Mouse (Mus musculus): ENCODE results near the gene Il2rb. TPM values are rescaled to one million over a fixed set of nuclear protein-coding genes. Genes with fewer than 3 reads are reported as not detected.
A peak's percentile ranks its signal among the peaks of the same experiment; 100 is the strongest.

Gene Il2rb
- polyA plus RNA-seq, 1 experiment: 63.5 TPM

- TF ChIP-seq CTCF (IDR thresholded peaks at IDR 0.05; ENCODE audit: extremely low read depth, insufficient read depth, insufficient read length, insufficient replicate concordance) (no peak), POLR2A (IDR thresholded peaks at IDR 0.05; ENCODE audit: low read depth, low read length) (no peak)
- no peak overlapping the region for H3K4me3 ChIP-seq (ENCODE audit: extremely low read depth, insufficient read depth, insufficient read length)
- H3K4me1 ChIP-seq (ENCODE audit: control insufficient read depth, insufficient read depth, insufficient read length): no peaks in the 10 kb centered on the region; the same call in 1 of the 2 replicates
- H3K27me3 ChIP-seq (ENCODE audit: control insufficient read depth, insufficient read depth, low read length): no peaks in the 10 kb centered on the region
- 87% methylated on average over 11 of the region's 11 CpGs for WGBS
- DNase-seq (ENCODE audit: low read depth in 1 of 2, low spot score in 2 of 2): no peak
- no peak overlapping the region for H3K27ac ChIP-seq (ENCODE audit: insufficient read depth, low read length)
- no peaks in the 10 kb centered on the region for H3K36me3 ChIP-seq (ENCODE audit: control insufficient read depth, insufficient read depth, low read length)
These were observed 59.4 kb downstream of the Il2rb start for GRCm38 (mm10) chr15:78435681-78436080.

GRCm38 (mm10) chr15:78434896-78435520, 60.1 kb downstream of the Il2rb start:
- no peaks in the 10 kb centered on the region; the same call in 1 of the 2 replicates for H3K4me1 ChIP-seq (ENCODE audit: control insufficient read depth, insufficient read depth, insufficient read length)
- no peaks in the 10 kb centered on the region for H3K36me3 ChIP-seq (ENCODE audit: control insufficient read depth, insufficient read depth, low read length)
- DNase-seq (ENCODE audit: low read depth in 1 of 2, low spot score in 2 of 2): no peak
- no peaks in the 10 kb centered on the region for H3K27me3 ChIP-seq (ENCODE audit: control insufficient read depth, insufficient read depth, low read length)
- H3K27ac ChIP-seq (ENCODE audit: insufficient read depth, low read length): no peak overlapping the region
- WGBS: 29% methylated on average over 6 of the region's 6 CpGs
- TF ChIP-seq CTCF (IDR thresholded peaks at IDR 0.05; ENCODE audit: extremely low read depth, insufficient read depth, insufficient read length, insufficient replicate concordance): no peak
- no peak for TF ChIP-seq POLR2A (IDR thresholded peaks at IDR 0.05; ENCODE audit: low read depth, low read length)
- H3K4me3 ChIP-seq (ENCODE audit: extremely low read depth, insufficient read depth, insufficient read length): no peak overlapping the region

DNA sequence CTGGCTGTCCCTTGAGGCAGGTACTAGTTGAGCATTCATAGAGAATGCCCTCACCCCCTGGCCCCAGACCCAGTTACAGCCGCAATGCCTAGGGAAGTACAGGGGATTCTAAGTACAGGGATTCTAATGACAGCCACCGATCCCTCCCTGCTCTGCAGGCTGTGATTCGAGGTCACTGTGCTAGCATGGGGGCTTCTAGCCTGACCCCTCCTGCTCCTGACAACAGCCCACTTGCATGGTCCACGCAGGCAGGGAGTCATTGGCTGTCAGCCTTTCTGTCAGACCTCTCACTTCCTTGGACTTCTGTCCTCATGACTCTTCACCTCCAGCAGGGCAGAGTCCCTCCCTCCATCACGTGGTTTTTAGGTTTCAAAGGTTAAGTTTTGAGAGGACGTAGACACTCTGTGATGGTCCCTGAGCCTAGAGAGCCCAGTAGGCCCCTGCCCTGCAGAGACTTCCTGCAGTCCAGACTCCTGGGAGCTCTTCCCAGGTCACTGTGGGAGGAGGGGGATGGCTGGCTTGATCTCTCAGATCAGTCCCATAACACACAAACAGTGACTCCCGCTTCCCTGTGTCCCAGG, 63.4 kb downstream of the Il2rb start:
- Histone ChIP-seq H3K4me1 (ENCODE audit: control insufficient read depth, insufficient read depth, insufficient read length) (no peaks in the 10 kb centered on the region; the same call in 1 of the 2 replicates), H3K4me3 (ENCODE audit: extremely low read depth, insufficient read depth, insufficient read length) (no peak overlapping the region), H3K27me3 (ENCODE audit: control insufficient read depth, insufficient read depth, low read length) (peaks cover 5% of the 10 kb centered on the region; the same call in 1 of the 2 replicates), H3K36me3 (ENCODE audit: control insufficient read depth, insufficient read depth, low read length) (no peaks in the 10 kb centered on the region), H3K27ac (ENCODE audit: insufficient read depth, low read length) (no peak overlapping the region)
- no peak for DNase-seq (ENCODE audit: low read depth in 1 of 2, low spot score in 2 of 2)
- TF ChIP-seq POLR2A (IDR thresholded peaks at IDR 0.05; ENCODE audit: low read depth, low read length) (no peak), CTCF (IDR thresholded peaks at IDR 0.05; ENCODE audit: extremely low read depth, insufficient read depth, insufficient read length, insufficient replicate concordance) (no peak)
- 83% methylated on average over 7 of the region's 7 CpGs for WGBS

DNA sequence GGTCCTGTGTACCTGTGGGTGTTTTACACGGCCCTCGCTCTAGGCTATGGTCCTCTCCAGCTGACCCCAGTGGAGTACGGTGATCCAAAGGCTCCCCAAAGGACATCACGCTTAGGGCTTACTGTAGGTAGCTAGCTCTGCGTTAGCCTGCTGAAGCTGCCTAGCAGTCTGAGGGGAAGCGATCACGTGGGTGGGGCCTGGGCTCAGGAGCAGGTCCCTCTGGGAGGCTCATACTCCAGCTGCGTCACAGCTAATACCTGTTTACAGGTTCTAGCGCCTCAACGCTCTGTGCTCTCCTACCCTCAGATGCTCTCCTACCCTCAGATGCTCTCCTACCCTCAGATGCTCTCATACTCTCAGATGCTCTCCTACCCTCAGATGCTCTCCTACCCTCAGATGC, 64.2 kb downstream of the Il2rb start:
- no peak overlapping the region for H3K27ac ChIP-seq (ENCODE audit: insufficient read depth, low read length)
- 89% methylated on average over 10 of the region's 10 CpGs for WGBS

DNA sequence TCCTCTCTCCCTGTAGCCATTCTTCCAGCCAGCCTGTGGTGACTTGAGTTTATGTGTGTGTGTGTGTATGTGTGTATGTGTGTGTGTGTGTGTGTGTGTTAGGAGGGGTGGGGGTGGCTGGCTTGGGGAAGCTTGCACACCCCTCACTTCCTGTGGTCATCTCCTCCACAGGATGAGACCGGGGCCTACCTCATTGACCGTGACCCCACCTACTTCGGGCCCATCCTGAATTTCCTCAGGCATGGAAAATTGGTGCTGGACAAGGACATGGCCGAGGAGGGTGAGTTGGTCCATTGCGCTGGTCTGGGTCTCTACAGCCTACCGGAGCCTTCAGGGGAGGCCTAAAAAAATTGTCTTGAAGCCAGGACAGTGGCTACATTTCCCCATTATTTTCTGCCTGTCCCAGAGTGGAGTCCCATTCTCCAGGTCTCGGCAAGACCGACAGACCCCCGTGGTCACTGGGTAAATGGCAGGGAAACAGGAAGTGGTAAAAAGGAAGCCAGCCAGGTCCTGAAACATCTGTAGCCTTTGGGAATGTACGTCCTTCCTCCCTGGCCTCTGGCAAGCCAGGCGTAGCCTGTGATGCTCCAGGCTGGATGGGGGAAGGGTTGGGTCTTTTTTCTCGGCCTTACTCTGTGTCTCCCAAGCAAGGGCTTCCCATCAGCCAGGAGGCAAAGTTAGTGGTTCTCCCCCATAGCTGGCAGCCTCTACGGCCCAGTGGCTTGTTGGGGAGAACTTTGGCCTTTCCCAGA, 65.0 kb downstream of the Il2rb start:
- no peak for DNase-seq (ENCODE audit: low read depth in 1 of 2, low spot score in 2 of 2)
- Histone ChIP-seq H3K4me1 (ENCODE audit: control insufficient read depth, insufficient read depth, insufficient read length) (no peaks in the 10 kb centered on the region; the same call in 1 of the 2 replicates), H3K4me3 (ENCODE audit: extremely low read depth, insufficient read depth, insufficient read length) (no peak overlapping the region), H3K27ac (ENCODE audit: insufficient read depth, low read length) (peak overlapping the region; percentile 31; the same call in 1 of the 2 replicates), H3K36me3 (ENCODE audit: control insufficient read depth, insufficient read depth, low read length) (no peaks in the 10 kb centered on the region), H3K27me3 (ENCODE audit: control insufficient read depth, insufficient read depth, low read length) (peaks cover 5% of the 10 kb centered on the region; the same call in 1 of the 2 replicates)
- 75% methylated on average over 13 of the region's 13 CpGs for WGBS
- TF ChIP-seq CTCF (IDR thresholded peaks at IDR 0.05; ENCODE audit: extremely low read depth, insufficient read depth, insufficient read length, insufficient replicate concordance): no peak
- no peak for TF ChIP-seq POLR2A (IDR thresholded peaks at IDR 0.05; ENCODE audit: low read depth, low read length)

More for the DNA sequence above, 64.2 kb downstream of the Il2rb start:
- DNase-seq (ENCODE audit: low read depth in 1 of 2, low spot score in 2 of 2): no peak
- Histone ChIP-seq H3K27me3 (ENCODE audit: control insufficient read depth, insufficient read depth, low read length) (peaks cover 5% of the 10 kb centered on the region; the same call in 1 of the 2 replicates), H3K4me1 (ENCODE audit: control insufficient read depth, insufficient read depth, insufficient read length) (no peaks in the 10 kb centered on the region; the same call in 1 of the 2 replicates), H3K36me3 (ENCODE audit: control insufficient read depth, insufficient read depth, low read length) (no peaks in the 10 kb centered on the region), H3K4me3 (ENCODE audit: extremely low read depth, insufficient read depth, insufficient read length) (no peak overlapping the region)
- TF ChIP-seq CTCF (IDR thresholded peaks at IDR 0.05; ENCODE audit: extremely low read depth, insufficient read depth, insufficient read length, insufficient replicate concordance) (no peak), POLR2A (IDR thresholded peaks at IDR 0.05; ENCODE audit: low read depth, low read length) (no peak)

Other genes starting within 250 kb of the Il2rb start
- gene Csf2rb2, start 189.6 kb downstream of the Il2rb start, polyA plus RNA-seq (2012; rRNA removed): 14.4 and 16.4 TPM in 2 replicates
- gene Csf2rb, start 169.5 kb downstream of the Il2rb start, polyA plus RNA-seq (2012; rRNA removed): 39.5 and 44.9 TPM in 2 replicates
- not detected in 2 replicates for gene Tex33, start 99.4 kb downstream of the Il2rb start, polyA plus RNA-seq (2012; rRNA removed)
- 16.3 and 16.8 TPM in 2 replicates for gene Tst, start 89.4 kb downstream of the Il2rb start, polyA plus RNA-seq (2012; rRNA removed)
- 97.7 and 117 TPM in 2 replicates for gene Mpst, start 88.9 kb downstream of the Il2rb start, polyA plus RNA-seq (2012; rRNA removed)
- 61.5 and 85.3 TPM in 2 replicates for gene Kctd17, start 66.7 kb downstream of the Il2rb start, polyA plus RNA-seq (2012; rRNA removed)
- gene Tmprss6, start 26.6 kb downstream of the Il2rb start, polyA plus RNA-seq (2012; rRNA removed): 0.21 and 0.35 TPM in 2 replicates
- 22.9 and 23.6 TPM in 2 replicates for gene C1qtnf6, start 36.1 kb upstream of the Il2rb start, polyA plus RNA-seq (2012; rRNA removed)
- gene Sstr3, start 49.4 kb upstream of the Il2rb start, polyA plus RNA-seq (2012; rRNA removed): 0.26 TPM in 1 of 2 replicates, not detected in the other
- gene Rac2, start 77.5 kb upstream of the Il2rb start, polyA plus RNA-seq (2012; rRNA removed): 1,941 and 2,027 TPM in 2 replicates
- 136 and 148 TPM in 2 replicates for gene Cyth4, start 101.8 kb upstream of the Il2rb start, polyA plus RNA-seq (2012; rRNA removed)
- gene Elfn2, start 223.5 kb upstream of the Il2rb start, polyA plus RNA-seq (2012; rRNA removed): 0.20 and 0.29 TPM in 2 replicates